Mouse (Mus musculus) ES-E14 (cell line): ENCODE measurements around the gene Bcl2l12.

ENCODE experiments used
- CHD2 ChIP-seq: IDR thresholded peaks from 2 replicates; pipeline ENCODE4 v1.6.1; 2014; ENCODE audit warnings: mild to moderate bottlenecking, low read depth, low read length, inconsistent platforms
- HCFC1 ChIP-seq: IDR thresholded peaks from 2 replicates; pipeline ENCODE4 v1.6.1; 2012; ENCODE audit warnings: low read length, inconsistent platforms, borderline replicate concordance; ENCODE audit not compliant: insufficient read depth
- MAFK ChIP-seq: IDR thresholded peaks from 2 replicates; pipeline ENCODE4 v1.6.1; 2014; ENCODE audit warnings: mild to moderate bottlenecking, low read depth, low read length, inconsistent platforms; ENCODE audit not compliant: insufficient read depth
- ZC3H11A ChIP-seq: IDR thresholded peaks from 2 replicates; pipeline ENCODE4 v1.6.1; 2012; ENCODE audit warnings: low read depth, mild to moderate bottlenecking, inconsistent platforms, low read length, borderline replicate concordance
- ZNF384 ChIP-seq: IDR thresholded peaks from 2 replicates; pipeline ENCODE4 v1.6.1; 2012; ENCODE audit warnings: low read depth, low read length, inconsistent platforms

GRCm38 (mm10) chr7:45027761-45028160 is 29.2 kb upstream of the Bcl2l12 start:
- TF ChIP-seq ZNF384 (no peak), CHD2 (no peak), MAFK (no peak), ZC3H11A (no peak), HCFC1 (no peak)
